Mouse (Mus musculus) kidney, postnatal 36 days (tissue): ENCODE measurements around the gene Actn2.

Experiments
- DNase-seq, 2 experiments: peaks; one replicate each; pipeline ENCODE4 v3.0.0; 2021 to 2022; ENCODE audit warnings: mixed read lengths in 2 of 2

The Actn2 gene

DNA sequence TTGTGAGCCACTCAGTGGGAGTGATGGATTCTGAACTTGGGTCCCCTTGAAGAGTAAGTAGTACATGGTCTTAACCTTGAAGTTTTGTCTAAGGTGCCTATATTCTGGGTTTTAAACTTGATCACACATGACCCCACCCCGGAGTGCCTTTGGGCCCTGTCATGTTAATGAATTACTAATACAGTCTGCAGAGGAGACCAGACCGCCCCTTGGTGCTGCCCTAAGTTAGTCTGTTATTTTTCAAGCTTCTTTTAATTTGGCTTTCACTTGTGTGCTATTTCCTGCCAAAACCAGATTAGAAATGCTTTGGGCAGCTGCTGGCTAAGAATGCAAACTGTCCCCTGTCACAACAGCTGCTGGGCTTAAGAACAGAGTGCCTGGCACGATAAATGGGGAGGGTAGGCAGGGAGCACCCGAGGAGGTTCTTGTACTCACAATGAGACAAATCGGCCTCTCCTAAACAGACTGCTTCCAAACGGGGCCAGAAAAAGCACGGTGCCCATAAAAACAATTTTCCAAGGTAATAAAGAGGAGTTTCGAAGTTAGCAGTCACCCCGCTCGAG is 28.5 kb downstream of the Actn2 start:
- peak; percentile 36 to 56 for DNase-seq

DNA sequence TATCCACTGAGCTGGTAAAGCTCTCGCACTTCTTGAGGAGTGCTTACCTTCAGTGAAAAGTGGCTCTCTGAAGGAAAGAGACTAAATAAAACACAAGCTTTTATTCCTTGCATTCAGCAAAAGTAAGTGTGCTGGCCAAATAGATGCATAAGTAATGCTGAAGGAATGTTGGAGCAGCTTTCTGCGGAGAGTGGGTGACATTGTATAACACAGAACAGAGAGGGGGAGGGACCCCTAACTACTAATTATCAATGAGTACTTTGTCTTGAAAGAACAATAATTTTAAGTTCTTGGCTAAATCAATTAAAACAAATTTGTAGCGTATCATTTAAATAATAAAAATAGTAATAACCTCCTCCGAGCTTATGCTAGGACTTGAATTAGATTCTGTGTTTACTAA is 29.2 kb downstream of the Actn2 start:
- DNase-seq: no peak

DNA sequence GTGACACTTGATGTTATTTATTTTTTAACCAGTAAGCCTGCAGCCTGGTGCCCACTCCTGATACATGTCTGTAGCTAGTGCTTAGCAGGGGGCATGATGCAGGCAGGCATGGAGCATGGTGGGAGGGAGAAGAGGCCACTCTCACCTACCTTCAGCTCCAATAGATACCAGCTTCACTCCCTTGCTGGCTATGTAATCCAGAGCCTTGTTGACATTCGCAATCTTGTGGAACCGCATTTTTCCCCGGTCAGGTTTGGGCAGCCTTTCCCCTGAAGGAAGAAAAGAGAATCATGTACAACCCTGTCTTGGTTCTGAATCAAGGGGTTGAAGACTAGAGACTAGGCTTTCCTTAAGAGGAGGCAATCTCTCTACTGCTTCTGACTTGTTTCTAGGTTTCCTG is 31.1 kb downstream of the Actn2 start:
- DNase-seq: no peak

DNA sequence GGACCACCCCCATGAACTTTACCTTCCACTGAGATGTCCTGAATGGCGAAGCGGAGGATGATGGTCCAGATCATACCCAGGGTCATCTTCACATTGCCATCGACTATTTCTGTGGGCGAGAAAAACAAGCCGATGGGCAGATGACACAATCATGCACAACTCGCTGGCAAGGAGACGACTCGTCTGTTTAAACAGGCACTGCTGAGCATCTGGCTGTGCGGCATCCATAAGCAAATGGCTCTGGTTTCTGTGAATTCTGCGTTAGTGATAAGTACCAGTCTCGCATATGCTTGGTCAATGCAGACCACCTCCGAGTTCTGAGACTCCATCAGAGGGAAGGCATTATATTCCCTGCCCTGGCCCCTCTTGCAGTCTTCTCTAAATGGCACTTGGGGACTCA is 31.7 kb downstream of the Actn2 start:
- DNase-seq: no peak

DNA sequence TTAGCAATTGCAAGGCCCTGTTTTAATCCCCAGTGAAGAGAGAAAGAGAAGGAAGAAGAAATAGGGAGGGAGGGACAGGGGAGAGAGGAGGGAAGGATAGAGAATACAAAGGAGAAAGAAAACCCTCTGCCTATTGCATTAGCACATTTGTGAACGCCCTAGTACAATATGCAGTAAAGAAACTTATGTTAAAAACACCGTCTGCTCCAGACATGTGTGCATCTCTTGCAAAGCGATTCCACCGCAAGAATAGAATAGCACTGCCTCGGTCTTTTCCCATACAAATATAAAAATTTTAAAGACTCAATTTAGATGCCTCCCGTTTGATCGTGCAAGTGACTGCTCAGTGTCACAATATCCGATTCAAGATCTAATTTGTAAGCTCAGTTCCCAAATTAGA is 32.1 kb downstream of the Actn2 start:
- DNase-seq: no peak

DNA sequence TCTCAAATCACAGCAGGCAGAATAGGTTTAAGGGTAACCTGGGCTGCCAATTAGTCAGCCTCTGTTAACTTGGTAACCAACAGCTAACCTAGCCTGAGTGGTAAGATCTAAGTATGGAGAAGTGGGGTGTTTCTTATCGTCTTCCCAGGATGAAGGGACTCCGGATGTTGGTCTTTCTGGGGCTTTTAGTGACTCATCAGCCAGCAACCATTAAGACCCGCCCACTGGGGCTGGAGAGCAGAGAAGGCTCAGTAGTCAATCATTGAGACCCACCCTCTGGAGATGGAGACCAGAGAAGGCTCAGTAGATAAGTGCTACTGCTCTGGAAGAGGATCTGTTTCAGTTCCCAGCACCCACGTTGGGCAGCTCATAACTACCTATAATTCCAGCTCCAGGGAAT is 33.3 kb downstream of the Actn2 start:
- no peak for DNase-seq

DNA sequence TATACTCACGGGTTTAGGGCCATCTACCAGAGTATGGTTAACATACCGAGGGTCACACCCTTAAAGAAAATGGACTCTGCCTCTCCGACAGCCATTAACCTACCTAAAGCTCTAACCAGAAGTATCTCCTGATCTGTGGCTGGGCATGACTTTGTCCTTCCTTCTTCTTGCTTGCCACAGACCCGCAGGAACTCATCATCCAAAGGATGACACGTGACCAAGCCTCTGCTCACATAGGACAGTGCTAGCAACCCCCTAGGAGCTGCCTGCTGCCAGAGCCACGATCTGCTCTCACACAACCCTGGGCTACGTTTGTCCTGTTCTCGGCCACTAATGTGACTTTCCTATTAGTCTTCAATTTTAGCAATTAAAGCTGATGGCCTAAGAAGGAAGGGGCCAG is 35.0 kb downstream of the Actn2 start:
- DNase-seq: no peak

DNA sequence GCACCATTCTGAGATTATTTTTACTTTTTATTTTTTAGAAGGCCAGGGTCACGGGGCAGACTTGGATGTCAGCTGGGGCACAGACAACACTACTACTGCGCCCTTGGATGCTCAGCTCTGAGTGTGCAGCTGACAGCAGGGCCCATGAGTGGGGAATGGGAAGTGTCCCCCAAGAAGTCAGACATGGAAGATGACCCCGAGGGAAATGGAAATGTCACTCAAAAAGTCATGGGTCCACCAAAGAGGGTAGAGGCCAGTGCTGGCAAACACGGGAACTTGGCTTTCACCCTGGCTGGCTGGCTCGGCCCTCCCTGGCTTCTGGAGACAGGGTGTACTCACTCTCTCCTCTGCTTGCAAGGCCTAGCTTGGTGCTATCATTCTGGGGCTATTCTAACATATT is 35.6 kb downstream of the Actn2 start:
- DNase-seq: no peak

DNA sequence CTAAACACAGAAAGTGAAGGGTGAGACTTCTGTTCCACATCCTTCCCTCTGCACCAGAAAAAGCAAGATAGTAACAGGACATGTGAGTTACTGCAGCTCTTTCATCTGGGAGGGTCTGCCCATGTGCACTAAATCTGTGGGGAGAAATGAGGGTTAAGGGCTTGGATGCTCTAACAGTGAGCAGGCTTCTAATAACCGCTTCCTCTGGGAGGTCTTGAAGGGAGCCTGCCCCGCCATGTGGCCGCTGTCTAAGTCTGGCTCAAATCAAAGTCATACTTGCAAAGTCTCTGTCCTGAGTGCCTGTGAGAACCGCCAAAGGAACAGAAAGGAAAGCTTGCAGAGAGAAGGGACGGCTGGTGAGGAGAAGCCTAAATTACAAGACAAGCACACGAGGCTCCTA is 42.8 kb downstream of the Actn2 start:
- no peak for DNase-seq

DNA sequence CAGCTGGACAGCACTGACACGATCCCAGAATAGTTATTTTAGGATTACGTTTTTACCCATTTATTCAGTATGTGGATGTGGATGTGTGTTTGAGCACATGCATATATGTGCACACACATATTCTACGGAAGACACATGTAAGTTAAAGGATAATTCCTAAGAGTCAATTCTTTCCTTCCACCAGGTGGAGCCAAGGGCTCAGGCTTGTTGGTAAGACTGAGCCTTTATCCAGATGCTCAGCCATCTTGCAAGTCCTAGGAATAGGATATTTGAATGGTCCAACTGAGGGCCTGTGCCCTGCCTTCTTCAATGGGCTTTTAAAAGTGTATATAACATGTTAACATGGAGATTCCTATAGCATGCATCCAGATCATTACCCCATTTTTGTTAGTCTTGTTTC is 43.9 kb downstream of the Actn2 start:
- DNase-seq: peak; percentile 53 to 56

DNA sequence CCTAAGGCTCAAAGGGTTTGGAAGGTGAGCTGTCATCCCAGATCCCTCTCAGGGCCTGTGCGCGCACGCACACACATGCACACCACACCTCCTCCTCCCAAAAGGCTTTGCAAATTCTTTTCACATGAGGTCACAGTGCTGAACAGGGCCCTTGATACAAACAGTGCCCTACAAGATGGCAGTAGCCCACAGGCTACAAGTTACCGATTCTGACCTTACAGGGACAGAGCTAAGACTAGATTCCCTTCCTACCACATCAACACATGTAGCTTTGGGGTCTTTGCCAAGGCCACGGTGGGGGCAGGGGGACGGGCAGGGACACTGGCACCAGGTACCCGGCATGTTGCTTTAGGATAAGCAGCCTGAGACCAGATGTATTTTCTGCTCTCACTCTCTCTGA is 46.8 kb downstream of the Actn2 start:
- no peak for DNase-seq

DNA sequence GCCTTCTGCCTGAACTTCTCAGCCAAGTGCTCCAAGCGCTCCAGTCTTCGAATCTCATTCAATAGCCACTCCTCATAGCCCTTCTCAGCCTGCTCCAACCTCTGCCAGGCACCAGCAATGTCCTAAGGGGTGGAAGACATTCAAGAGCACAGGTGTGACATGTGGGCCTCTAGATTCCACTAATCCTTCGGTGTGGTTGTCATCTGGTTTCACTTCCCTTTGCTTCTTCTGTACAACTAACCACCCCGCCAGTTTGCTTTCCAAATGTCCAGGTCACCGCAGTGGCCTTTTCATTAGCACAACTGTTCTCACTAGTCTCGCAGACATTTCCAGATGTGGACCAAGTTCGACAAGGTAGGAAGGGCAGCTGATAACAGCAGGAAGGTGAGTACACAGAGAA is 49.9 kb downstream of the Actn2 start:
- no peak for DNase-seq

DNA sequence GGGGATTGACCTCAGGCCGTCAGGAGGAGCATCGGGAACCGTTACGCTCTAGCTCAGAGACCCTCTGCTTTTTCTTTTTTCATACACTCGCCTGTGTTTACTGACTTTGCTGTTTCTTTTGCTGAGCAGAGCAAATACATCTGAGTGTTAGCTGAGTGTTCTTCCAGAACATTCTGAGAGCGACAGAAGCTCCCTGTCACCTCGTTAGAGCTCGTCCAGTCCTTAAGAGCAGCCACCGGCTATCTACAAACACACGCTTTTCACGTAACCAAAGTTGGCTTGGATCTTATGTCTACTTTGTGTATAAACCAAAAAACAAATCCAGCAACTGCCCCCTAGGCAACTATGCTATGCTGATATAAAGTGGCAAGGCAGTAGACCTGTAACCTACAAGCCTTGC is 56.0 kb downstream of the Actn2 start:
- no peak for DNase-seq

DNA sequence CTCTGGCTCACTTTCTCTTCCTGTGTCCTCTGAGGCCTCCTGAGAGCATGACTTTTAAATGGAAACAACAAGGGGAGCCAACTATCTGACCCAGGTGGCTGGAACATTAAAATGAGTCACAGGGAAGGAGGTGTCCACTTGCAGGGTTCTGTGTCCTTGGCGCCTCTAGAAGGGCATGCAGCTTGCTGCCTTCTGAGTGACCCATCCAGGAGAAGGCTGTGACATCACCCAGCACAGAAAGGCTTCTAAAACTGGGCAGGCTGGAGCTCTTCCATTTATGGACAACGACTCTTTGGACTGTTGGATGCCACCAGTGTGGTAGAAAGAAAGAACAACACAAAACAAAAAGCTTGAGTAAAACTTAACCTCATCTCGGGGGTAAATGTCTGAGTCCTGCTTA is 56.7 kb downstream of the Actn2 start:
- peak; percentile 23 to 53 for DNase-seq

DNA sequence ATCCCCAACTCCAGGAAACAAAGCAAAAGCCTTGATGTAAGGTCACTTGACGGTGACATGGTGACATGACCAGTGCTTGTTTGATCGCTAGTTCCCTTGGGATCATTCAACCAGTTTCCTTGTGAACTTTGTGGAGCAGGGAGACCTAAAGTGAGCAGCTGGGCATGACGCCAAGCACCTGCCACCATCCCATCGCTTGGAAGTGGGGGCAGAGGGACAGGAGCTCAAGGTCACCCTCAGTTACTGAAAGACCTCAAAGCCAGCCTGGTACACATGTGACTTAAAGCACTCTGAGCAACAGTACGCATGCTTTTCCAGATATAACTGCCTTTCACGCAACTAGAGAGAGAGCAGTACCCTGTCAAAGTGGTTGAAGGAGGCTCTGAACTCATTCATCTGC is 65.8 kb downstream of the Actn2 start:
- DNase-seq: peak in 1 of 2 experiments; percentile 35

DNA sequence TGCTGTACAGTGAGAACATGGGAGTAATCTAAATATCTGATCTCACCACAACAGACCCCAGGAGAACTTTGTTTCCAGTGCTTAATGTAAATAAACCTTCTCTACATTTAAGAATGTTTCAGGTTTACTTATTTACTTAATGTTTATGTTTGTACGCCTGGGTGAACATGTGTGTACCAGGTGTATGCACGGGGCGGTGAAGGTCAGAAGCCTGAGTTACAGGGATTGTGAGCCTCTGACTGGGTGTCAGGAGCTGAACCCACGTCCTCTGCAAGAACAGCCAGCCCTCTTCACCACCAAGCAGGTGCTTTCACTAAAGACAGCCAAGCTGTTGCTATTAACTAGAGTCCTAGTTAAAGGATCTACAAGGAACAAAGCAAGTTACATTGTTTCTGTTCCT is 66.3 kb downstream of the Actn2 start:
- DNase-seq: no peak

DNA sequence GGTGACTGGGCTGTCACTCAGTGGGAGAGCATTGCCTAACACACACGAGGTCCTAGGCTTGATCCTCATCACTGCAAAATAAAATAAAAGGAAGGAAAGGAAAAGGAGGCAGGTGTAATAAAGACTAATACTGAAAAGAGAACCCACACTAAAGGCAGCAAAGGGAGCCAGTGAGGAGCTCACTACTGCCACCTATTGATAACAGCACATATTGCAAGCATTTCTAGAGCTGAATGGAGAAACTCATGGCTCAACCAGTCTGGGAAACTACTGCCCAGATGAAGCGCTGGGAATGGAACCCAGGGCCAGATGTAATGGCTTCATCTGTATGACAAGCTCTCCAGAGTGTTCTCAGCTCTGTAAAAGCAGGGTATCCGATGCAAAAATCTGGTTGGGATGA is 67.6 kb downstream of the Actn2 start:
- DNase-seq: peak; percentile 44

DNA sequence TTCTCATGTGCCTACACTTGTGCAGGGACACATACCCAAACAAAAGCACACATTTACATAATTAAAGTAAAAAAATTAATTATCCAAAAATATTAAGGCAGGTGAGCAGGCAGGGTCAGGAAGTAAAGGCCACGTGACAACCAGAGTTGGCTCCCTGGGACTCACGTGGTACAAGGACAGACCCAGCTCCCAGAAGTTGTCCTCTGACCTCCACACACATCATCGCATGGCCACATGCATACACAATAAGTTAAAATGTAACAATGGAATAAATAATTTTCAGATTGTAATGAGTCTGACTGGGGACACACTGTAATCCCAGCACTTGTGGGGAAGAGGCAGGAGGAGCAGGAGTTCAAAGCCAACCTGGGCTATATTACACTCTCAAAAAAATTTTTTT is 72.6 kb downstream of the Actn2 start:
- peak; percentile 30 to 38 for DNase-seq

DNA sequence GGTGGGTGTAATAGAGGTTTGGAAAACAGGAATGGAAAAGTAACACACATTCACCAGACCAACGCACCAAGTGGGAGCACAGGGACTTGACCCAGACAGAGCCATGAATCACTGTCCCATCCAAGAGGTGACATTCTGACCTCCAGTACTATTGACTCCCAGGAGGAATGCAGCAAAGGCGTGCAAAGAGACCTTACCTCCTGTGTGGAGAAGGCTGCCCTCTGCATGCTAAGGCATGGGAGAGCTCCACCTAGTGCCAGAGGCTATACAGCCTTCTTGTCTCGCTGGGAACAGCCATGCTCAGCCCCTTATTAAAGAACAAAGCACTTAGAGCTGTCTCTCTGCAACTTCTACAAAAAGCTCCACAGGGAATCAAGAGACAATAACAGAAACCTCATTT is 73.5 kb downstream of the Actn2 start:
- DNase-seq: peak; percentile 40 to 62

DNA sequence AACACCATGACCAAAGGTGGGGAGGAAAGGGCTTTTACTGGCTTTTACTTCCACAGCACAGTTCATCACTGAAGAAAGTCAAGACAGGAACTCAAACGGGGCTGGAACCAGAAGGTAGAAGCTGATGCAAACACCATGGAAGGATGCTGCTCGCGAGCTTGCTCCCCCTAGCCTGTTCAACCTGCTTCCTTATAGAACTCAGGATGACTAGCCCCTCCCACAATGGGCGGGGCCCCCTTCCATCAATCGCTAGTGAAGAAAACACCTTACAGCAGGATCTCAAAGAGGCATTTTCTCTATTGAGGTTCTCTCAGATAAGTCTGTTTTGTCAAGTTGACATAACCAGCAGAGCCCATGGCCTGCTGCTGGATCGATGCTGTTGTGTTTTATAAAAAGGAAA is 76.6 kb downstream of the Actn2 start:
- no peak for DNase-seq

DNA sequence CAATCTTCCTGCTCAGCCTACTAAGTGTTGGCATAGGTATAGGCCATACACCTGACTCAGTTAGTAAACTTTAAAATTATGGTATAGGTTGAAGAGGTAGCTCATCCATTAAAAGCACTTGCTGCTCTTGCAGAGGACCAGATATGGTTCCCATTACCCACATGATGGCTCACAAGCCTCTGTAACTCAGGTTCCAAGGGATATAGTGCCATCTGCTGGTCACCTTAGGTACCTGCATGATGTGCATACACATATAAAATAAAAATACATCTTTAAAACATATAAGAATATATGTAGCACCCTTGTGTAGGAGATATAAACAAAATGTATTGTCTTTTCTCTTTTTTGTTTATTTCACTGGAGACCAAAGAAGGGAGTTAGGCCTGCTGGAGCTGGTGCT is 79.1 kb downstream of the Actn2 start:
- DNase-seq: no peak

DNA sequence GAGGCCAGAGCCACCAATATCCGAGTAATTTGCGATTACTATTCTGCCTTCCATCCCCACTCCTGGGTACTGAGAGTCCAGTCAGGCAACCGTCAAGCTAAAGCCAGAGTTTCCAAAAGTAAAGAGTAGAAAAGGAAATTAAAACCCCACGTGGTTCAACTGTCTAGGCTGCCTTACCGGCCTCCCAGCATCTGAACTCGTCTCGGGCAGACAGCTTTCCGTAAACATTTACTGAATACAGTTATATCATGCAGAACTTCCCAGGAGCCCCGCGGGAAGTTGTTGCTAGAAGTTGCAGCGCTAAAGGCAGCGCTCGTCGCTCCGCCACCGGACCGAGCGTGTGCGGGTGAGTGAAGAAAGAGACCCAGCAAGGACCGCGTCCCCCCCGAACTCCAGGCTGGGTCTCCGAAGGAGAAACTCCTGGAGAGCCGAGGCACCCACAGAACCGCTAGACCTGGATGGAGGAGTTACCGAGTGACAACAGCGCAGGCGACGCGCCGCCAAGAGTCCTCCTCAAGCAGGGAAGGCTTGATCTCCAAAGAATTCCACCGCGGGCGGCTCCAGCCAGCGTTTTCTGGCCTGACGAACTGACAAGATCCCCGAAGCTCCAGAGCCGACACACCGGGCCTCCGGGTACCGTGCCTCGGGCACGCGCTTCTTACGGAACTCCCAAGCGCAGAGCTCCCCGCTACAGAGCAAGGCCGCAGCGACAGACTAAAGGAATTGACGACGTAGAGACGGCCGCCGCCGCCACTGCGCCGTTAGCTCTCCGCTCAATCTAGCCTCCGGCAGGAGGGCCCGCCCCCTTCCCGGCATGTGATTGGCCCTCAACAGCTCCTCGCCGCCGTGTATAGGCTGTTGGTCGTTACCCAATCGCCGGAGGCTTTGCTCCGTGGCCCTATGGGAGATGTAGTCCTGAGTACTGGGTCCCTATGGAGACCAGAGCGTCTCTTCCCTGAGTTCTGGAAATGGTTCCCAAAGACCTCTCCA is 82.9 kb downstream of the Actn2 start, which contains the start of gene Mtr:
Mtr (minus strand) TSS at position 723 of the 990 bp plus-strand sequence.
- DNase-seq: peak; percentile 98

DNA sequence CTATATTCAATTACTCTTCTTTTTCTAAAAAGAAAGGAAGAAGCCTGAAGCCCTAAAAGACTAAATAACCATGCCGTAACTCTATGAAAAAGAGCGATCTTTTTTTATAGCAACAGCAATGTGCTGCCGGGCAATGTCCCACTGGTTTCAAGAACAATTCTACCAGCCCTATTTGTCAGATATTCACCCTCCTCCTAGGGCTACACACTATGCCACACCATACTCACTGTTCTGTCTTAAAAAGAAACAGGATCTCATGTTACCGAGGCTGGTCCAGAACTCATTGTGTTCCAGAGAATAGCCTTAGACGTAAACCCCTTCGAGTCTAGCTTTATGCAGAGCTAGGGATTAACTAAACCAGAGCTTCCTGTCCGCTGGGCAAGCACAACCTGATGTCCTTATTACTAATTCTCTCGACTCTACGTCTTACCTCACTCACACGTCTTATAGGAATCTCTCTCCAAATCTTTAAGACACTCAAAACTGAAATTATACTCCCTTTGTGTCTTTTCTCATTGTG is 83.6 kb downstream of the Actn2 start:
- DNase-seq: no peak
